ENCODE assay signal across 7 mouse cellular contexts in the genomic region with DNA sequence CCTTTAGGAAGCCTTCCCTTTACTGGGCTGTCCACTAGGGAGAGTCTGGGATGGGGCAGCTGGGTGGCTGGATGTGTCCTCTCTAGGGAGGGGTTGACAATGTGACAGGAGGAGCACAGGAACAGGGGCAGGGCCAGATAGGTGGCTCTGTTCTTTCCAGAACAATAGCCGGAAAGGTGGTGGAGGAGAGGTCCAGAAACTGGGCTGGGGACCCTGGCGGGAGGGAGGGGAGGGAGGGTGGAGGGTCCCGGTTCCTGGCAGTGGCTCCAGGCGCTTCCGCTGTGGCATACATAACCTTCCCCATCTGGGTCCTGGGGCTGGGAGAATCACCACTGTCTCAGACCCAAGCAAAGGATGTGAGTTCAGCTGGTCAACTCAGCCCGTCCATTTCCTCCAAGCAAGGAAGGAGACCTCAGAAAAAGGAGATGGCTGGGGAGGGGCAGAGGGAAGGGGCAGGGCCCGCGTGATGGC. TPM values are rescaled to one million over a fixed set of nuclear protein-coding genes. Genes with fewer than 3 reads are reported as not detected.
DNase-seq lines count a peak whose midpoint lies in the region; ATAC-seq lines count a peak whose summit lies in the region.

No protein-coding gene starts in this region.

- H3K4me3 ChIP-seq in forebrain, embryonic 13.5 days, result 0 out of 2 replicates have a peak overlapping the region, but pooled peaks have one; percentile 1
- peak overlapping the region; percentile 66 to 93; a peak in 2 of 4 replicates for H3K4me3 ChIP-seq in heart, embryonic 14.5 days (ENCODE audit: control insufficient read depth in 1 of 2, insufficient read depth in 1 of 2, low read depth in 1 of 2, low read length in 2 of 2)
- H3K4me3 ChIP-seq in kidney, embryonic 16.5 days (ENCODE audit: low read length), result peak overlapping the region; percentile 96; the same call in 1 of the 2 replicates

- 76% methylated on average over 8 of the region's 8 CpGs for WGBS in forebrain, embryonic 13.5 days
- 55% methylated on average over 8 of the region's 8 CpGs for WGBS in heart, embryonic 14.5 days
- WGBS in kidney, embryonic 16.5 days, result 55% methylated on average over 8 of the region's 8 CpGs

- peak overlapping the region; percentile 95 for H3K4me2 ChIP-seq in forebrain, embryonic 13.5 days
- H3K4me2 ChIP-seq in heart, embryonic 14.5 days (ENCODE audit: low read length), result peak overlapping the region; percentile 97
- H3K4me2 ChIP-seq in kidney, embryonic 16.5 days (replicated peaks; ENCODE audit: low read depth, low read length), result peak overlapping the region; percentile 75

- peak overlapping the region; percentile 82 for H3K27ac ChIP-seq in forebrain, embryonic 13.5 days
- H3K27ac ChIP-seq in heart, embryonic 14.5 days (replicated peaks in 1 of 2; ENCODE audit: control insufficient read depth in 1 of 2, insufficient read depth in 1 of 2, low read depth in 2 of 2, low read length in 2 of 2), result peak overlapping the region; percentile 91 to 93
- H3K27ac ChIP-seq in kidney, embryonic 16.5 days (ENCODE audit: low read length), result peak overlapping the region; percentile 75

- H3K36me3 ChIP-seq in forebrain, embryonic 13.5 days (ENCODE audit: poor library complexity, severe bottlenecking), result peaks cover 32% of the 10 kb centered on the region
- peaks cover 54% of the 10 kb centered on the region for H3K36me3 ChIP-seq in heart, embryonic 14.5 days (ENCODE audit: control insufficient read depth, insufficient read depth, low read length)
- H3K36me3 ChIP-seq in kidney, embryonic 16.5 days (ENCODE audit: insufficient read depth, low read length), result peaks cover 38% of the 10 kb centered on the region

- no peaks in the 10 kb centered on the region for H3K27me3 ChIP-seq in forebrain, embryonic 13.5 days
- H3K27me3 ChIP-seq in heart, embryonic 14.5 days (ENCODE audit: control insufficient read depth, insufficient read depth, low read length), result no peaks in the 10 kb centered on the region
- no peaks in the 10 kb centered on the region for H3K27me3 ChIP-seq in kidney, embryonic 16.5 days (ENCODE audit: insufficient read depth, low read length)

- peak; percentile 85 for DNase-seq in lung, postnatal 25 days (ENCODE audit: low spot score)
- no peak for DNase-seq in cerebellum, adult 11-12 months
- no peak for DNase-seq in Muller cell, postnatal 12 days (ENCODE audit: inconsistent ontology term)
- no peak for DNase-seq in retina, postnatal 1 day

- H3K4me1 ChIP-seq in forebrain, embryonic 13.5 days, result peaks cover 69% of the 10 kb centered on the region
- peaks cover 46 to 53% of the 10 kb centered on the region in 2 experiments for H3K4me1 ChIP-seq in heart, embryonic 14.5 days (ENCODE audit: control insufficient read depth in 2 of 2, insufficient read depth in 2 of 2, low read length in 2 of 2)
- peaks cover 57% of the 10 kb centered on the region for H3K4me1 ChIP-seq in kidney, embryonic 16.5 days (ENCODE audit: insufficient read depth, low read length)

- no peaks in the 10 kb centered on the region for H3K9me3 ChIP-seq in forebrain, embryonic 13.5 days (replicated peaks)
- no peaks in the 10 kb centered on the region for H3K9me3 ChIP-seq in heart, embryonic 14.5 days (ENCODE audit: control insufficient read depth, low read length)
- no peaks in the 10 kb centered on the region for H3K9me3 ChIP-seq in kidney, embryonic 16.5 days (ENCODE audit: low read length)

- ATAC-seq in forebrain, embryonic 13.5 days, result no peak
- ATAC-seq in heart, embryonic 14.5 days (ENCODE audit: insufficient number of reproducible peaks, insufficient read depth, low FRiP score, low read depth), result peak; percentile 10
- ATAC-seq in kidney, embryonic 16.5 days (ENCODE audit: low FRiP score, low TSS enrichment), result peak; percentile 0; the same call in 1 of the 2 replicates

- H3K9ac ChIP-seq in forebrain, embryonic 13.5 days, result peak overlapping the region; percentile 45; the same call in 1 of the 2 replicates
- peak overlapping the region; percentile 89 for H3K9ac ChIP-seq in heart, embryonic 14.5 days (ENCODE audit: low read length)
- peak overlapping the region; percentile 91 for H3K9ac ChIP-seq in kidney, embryonic 16.5 days (replicated peaks; ENCODE audit: low read length)

RNA-seq across cellular contexts. Expression of gene Caskin2, which starts 4.1 kb away (rescaled TPM):
- polyA plus RNA-seq in forebrain, embryonic 13.5 days (2015; fragmentation: Nextera tagmentation; extraction: Ambion mirVana), result 10.7 and 13.3 TPM in 2 replicates
- 21.0 and 21.1 TPM in 2 replicates for polyA plus RNA-seq in heart, embryonic 14.5 days (2014; fragmentation: Nextera tagmentation; extraction: Ambion mirVana)
- 21.5 and 23.6 TPM in 2 replicates for polyA plus RNA-seq in kidney, embryonic 16.5 days (2015; fragmentation: Nextera tagmentation; extraction: Ambion mirVana)

RNA-seq across cellular contexts. Expression of gene Tsen54, which starts 5.2 kb away (rescaled TPM):
- 23.2 and 23.9 TPM in 2 replicates for polyA plus RNA-seq in forebrain, embryonic 13.5 days (2015; fragmentation: Nextera tagmentation; extraction: Ambion mirVana)
- polyA plus RNA-seq in heart, embryonic 14.5 days (2014; fragmentation: Nextera tagmentation; extraction: Ambion mirVana), result 18.9 and 24.2 TPM in 2 replicates
- polyA plus RNA-seq in kidney, embryonic 16.5 days (2015; fragmentation: Nextera tagmentation; extraction: Ambion mirVana), result 48.1 and 50.2 TPM in 2 replicates

RNA-seq across cellular contexts. Expression of gene Llgl2, which starts 14.5 kb away (rescaled TPM):
- polyA plus RNA-seq in forebrain, embryonic 13.5 days (2015; fragmentation: Nextera tagmentation; extraction: Ambion mirVana), result 0.68 and 1.2 TPM in 2 replicates
- polyA plus RNA-seq in heart, embryonic 14.5 days (2014; fragmentation: Nextera tagmentation; extraction: Ambion mirVana), result 14.5 and 15.5 TPM in 2 replicates
- polyA plus RNA-seq in kidney, embryonic 16.5 days (2015; fragmentation: Nextera tagmentation; extraction: Ambion mirVana), result 58.3 and 64.5 TPM in 2 replicates

RNA-seq across cellular contexts. Expression of gene Tmem94, which starts 44.1 kb away (rescaled TPM):
- 28.0 and 29.5 TPM in 2 replicates for polyA plus RNA-seq in forebrain, embryonic 13.5 days (2015; fragmentation: Nextera tagmentation; extraction: Ambion mirVana)
- 27.1 and 28.7 TPM in 2 replicates for polyA plus RNA-seq in heart, embryonic 14.5 days (2014; fragmentation: Nextera tagmentation; extraction: Ambion mirVana)
- 33.4 and 34.5 TPM in 2 replicates for polyA plus RNA-seq in kidney, embryonic 16.5 days (2015; fragmentation: Nextera tagmentation; extraction: Ambion mirVana)

RNA-seq across cellular contexts. Expression of gene Myo15b, which starts 48.9 kb away (rescaled TPM):
- 0.21 TPM in 1 of 2 replicates, not detected in the other for polyA plus RNA-seq in forebrain, embryonic 13.5 days (2015; fragmentation: Nextera tagmentation; extraction: Ambion mirVana)
- 0.09 and 0.22 TPM in 2 replicates for polyA plus RNA-seq in heart, embryonic 14.5 days (2014; fragmentation: Nextera tagmentation; extraction: Ambion mirVana)
- 12.6 and 14.2 TPM in 2 replicates for polyA plus RNA-seq in kidney, embryonic 16.5 days (2015; fragmentation: Nextera tagmentation; extraction: Ambion mirVana)

Comparison
In these comparisons a context has a peak if more than half of its experiments do, and no peak if none do; other contexts are left out.
1. H3K4me3 ChIP-seq: peak in every context shown above with its lines; median percentile 96 in kidney, embryonic 16.5 days; 80 in heart, embryonic 14.5 days; 1 in forebrain, embryonic 13.5 days.